Comparison of ENCODE assay signal across 17 mouse cellular contexts in genomic region chr6:52425082-52425481, GRCm38 (mm10).
"Had no signal": no experiment of that assay in that cellular context is flagged by ENCODE, and none has a peak within 500 bp of the region (broad histone marks: within the 10 kb centered on the region; RNA-seq: fewer than 3 reads in every experiment).

No protein-coding gene starts in this region.

- H3K4me2 ChIP-seq: neural tube, embryonic 12.5 days; neural tube, embryonic 13.5 days; neural tube, embryonic 15.5 days; stomach, embryonic 15.5 days had no signal

- H3K27ac ChIP-seq: neural tube, embryonic 12.5 days; neural tube, embryonic 13.5 days; neural tube, embryonic 15.5 days; stomach, embryonic 15.5 days; stomach, postnatal 0 days had no signal

- H3K9ac ChIP-seq: neural tube, embryonic 12.5 days; neural tube, embryonic 13.5 days; neural tube, embryonic 15.5 days; stomach, embryonic 15.5 days had no signal

- H3K36me3 ChIP-seq: neural tube, embryonic 12.5 days; neural tube, embryonic 13.5 days; neural tube, embryonic 15.5 days; stomach, embryonic 15.5 days had no signal

- DNase-seq: retina, postnatal 1 day; right cerebral cortex, adult 18-20 months; right cerebral cortex, postnatal 14 days; right cerebral cortex, postnatal 25 days; right cerebral cortex, postnatal 4 days; spleen, adult 18-20 months; thymus, adult 18-20 months; thymus, adult 2 months; thymus, postnatal 14 days; thymus, postnatal 25 days; thymus, postnatal 36 days; thymus, postnatal 4 days had no signal

- H3K4me1 ChIP-seq: neural tube, embryonic 12.5 days; stomach, embryonic 15.5 days had no signal

- H3K27me3 ChIP-seq: neural tube, embryonic 12.5 days; neural tube, embryonic 13.5 days; neural tube, embryonic 15.5 days; stomach, embryonic 15.5 days had no signal

- H3K4me3 ChIP-seq: neural tube, embryonic 12.5 days; neural tube, embryonic 13.5 days; neural tube, embryonic 15.5 days; stomach, embryonic 15.5 days had no signal

- H3K9me3 ChIP-seq: neural tube, embryonic 12.5 days; neural tube, embryonic 13.5 days; neural tube, embryonic 15.5 days; stomach, embryonic 15.5 days had no signal
